Mouse (Mus musculus) hindbrain, embryonic 16.5 days (tissue): Measurements from ENCODE around the gene 6820408C15Rik. TPM values are rescaled to one million over a fixed set of nuclear protein-coding genes. Genes with fewer than 3 reads are reported as not detected.

ENCODE experiments used
- ATAC-seq: fragments of 200-750 bp; cut with Nextera tagmentation; 2 replicates; pipeline ENCODE4 v1.8.0; 2017; ENCODE audit warnings: moderate TSS enrichment, moderate library complexity
- H3K27ac ChIP-seq: fragments of 300-500 bp; sonication (generic); 2 replicates; pipeline ENCODE4 v1.5.1; 2014; ENCODE audit warnings: low read depth, mild to moderate bottlenecking, control low read depth, low read length, moderate library complexity
- H3K27me3 ChIP-seq: fragments of 300-500 bp; sonication (generic); replicated peaks from 2 replicates; pipeline ENCODE4 v1.6.1; 2014; ENCODE audit warnings: low read length; ENCODE audit not compliant: control insufficient read depth, insufficient read depth
- H3K36me3 ChIP-seq: fragments of 300-500 bp; sonication (generic); 2 replicates; pipeline ENCODE4 v1.6.1; 2014; ENCODE audit warnings: mild to moderate bottlenecking, low read length, moderate library complexity, mixed read lengths; ENCODE audit not compliant: control insufficient read depth, insufficient read depth
- H3K4me1 ChIP-seq: fragments of 300-500 bp; sonication (generic); 2 replicates; pipeline ENCODE4 v1.6.1; 2014; ENCODE audit warnings: low read depth, low read length; ENCODE audit not compliant: control insufficient read depth, insufficient read depth
- H3K4me2 ChIP-seq: fragments of 300-500 bp; sonication (generic); 2 replicates; pipeline ENCODE4 v1.6.1; 2014; ENCODE audit warnings: mild to moderate bottlenecking, low read length, control low read depth, moderate library complexity
- H3K4me3 ChIP-seq: fragments of 300-500 bp; sonication (generic); 2 replicates; pipeline ENCODE4 v1.5.1; 2014; ENCODE audit warnings: mild to moderate bottlenecking, low read length, control low read depth, moderate library complexity
- H3K9ac ChIP-seq: fragments of 300-500 bp; sonication (generic); 2 replicates; pipeline ENCODE4 v1.6.1; 2014; ENCODE audit warnings: low read depth, mild to moderate bottlenecking, control low read depth, low read length, moderate library complexity
- H3K9me3 ChIP-seq: fragments of 300-500 bp; sonication (generic); 2 replicates; pipeline ENCODE4 v1.6.1; 2014; ENCODE audit warnings: mild to moderate bottlenecking, low read length, moderate library complexity; ENCODE audit not compliant: control insufficient read depth
- WGBS: fragments of 180-500 bp; shearing (Covaris S2); extraction: QIAGEN DNeasy Blood & Tissue Kit; methylation state at CpG from one replicate; pipeline ENCODE4 v1.1.7; 2014; 5-methylcytosine and 5-hydroxymethylcytosine counted together
- polyA plus RNA-seq: library from polyadenylated mRNA; unstranded; fragments of >200 nt; fragmentation: Nextera tagmentation; extraction: Ambion mirVana; gene quantifications from 2 replicates; pipeline ENCODE4 v1.2.1, GENCODE M21; 2015

6820408C15Rik gene
- polyA plus RNA-seq, 1 experiment from 2014 or later = 4.1 TPM

- WGBS = 9% methylated on average over 3 of the region's 3 CpGs
- Histone ChIP-seq H3K27ac (no peak overlapping the region), H3K9ac (no peak overlapping the region)
Measured at GRCm38 (mm10) chr2:152392786-152393185, 22.6 kb upstream of the 6820408C15Rik start.

GRCm38 (mm10) chr2:152393225-152394017 is 22.0 kb upstream of the 6820408C15Rik start:
- WGBS = 57% methylated on average over 9 of the region's 9 CpGs
- Histone ChIP-seq H3K36me3 (no peaks in the 10 kb centered on the region), H3K27me3 (no peaks in the 10 kb centered on the region), H3K9ac (no peak overlapping the region), H3K4me3 (no peak overlapping the region), H3K9me3 (no peaks in the 10 kb centered on the region), H3K4me1 (peaks cover 26% of the 10 kb centered on the region), H3K27ac (no peak overlapping the region), H3K4me2 (peak overlapping the region; percentile 92)
- no peak for ATAC-seq

More at GRCm38 (mm10) chr2:152392786-152393185, 22.6 kb upstream of the 6820408C15Rik start:
- Histone ChIP-seq H3K4me2 (no peak overlapping the region), H3K27me3 (no peaks in the 10 kb centered on the region), H3K36me3 (no peaks in the 10 kb centered on the region), H3K4me3 (no peak overlapping the region), H3K9me3 (no peaks in the 10 kb centered on the region), H3K4me1 (peaks cover 26% of the 10 kb centered on the region)
- no peak for ATAC-seq

- peak overlapping the region; percentile 92 for H3K4me2 ChIP-seq
- no peaks in the 10 kb centered on the region for H3K36me3 ChIP-seq
- no peaks in the 10 kb centered on the region for H3K9me3 ChIP-seq
- peaks cover 33% of the 10 kb centered on the region for H3K4me1 ChIP-seq
- H3K9ac ChIP-seq = peak overlapping the region; percentile 98
- peak overlapping the region; percentile 100 for H3K27ac ChIP-seq
- no peaks in the 10 kb centered on the region for H3K27me3 ChIP-seq
- peak overlapping the region; percentile 90 for H3K4me3 ChIP-seq
- WGBS = 17% methylated on average over 13 of the region's 13 CpGs
- no peak for ATAC-seq
Measured at GRCm38 (mm10) chr2:152395271-152395920, 20.0 kb upstream of the 6820408C15Rik start.

GRCm38 (mm10) chr2:152396110-152397003 is 19.0 kb upstream of the 6820408C15Rik start:
- H3K4me1 ChIP-seq = peaks cover 33% of the 10 kb centered on the region

GRCm38 (mm10) chr2:152397004-152397589 is 18.3 kb upstream of the 6820408C15Rik start:
- Histone ChIP-seq H3K36me3 (no peaks in the 10 kb centered on the region), H3K4me1 (peaks cover 33% of the 10 kb centered on the region), H3K9me3 (no peaks in the 10 kb centered on the region), H3K4me2 (peak overlapping the region; percentile 92), H3K9ac (peak overlapping the region; percentile 98), H3K27me3 (no peaks in the 10 kb centered on the region), H3K4me3 (peak overlapping the region; percentile 90), H3K27ac (peak overlapping the region; percentile 100)
- WGBS = under 1% methylated on average over 54 of the region's 77 CpGs
- peak; percentile 4 for ATAC-seq

More at GRCm38 (mm10) chr2:152396110-152397003, 19.0 kb upstream of the 6820408C15Rik start:
- Histone ChIP-seq H3K4me2 (peak overlapping the region; percentile 92), H3K9ac (peak overlapping the region; percentile 98), H3K27ac (peak overlapping the region; percentile 100), H3K27me3 (no peaks in the 10 kb centered on the region), H3K36me3 (no peaks in the 10 kb centered on the region), H3K4me3 (peak overlapping the region; percentile 90), H3K9me3 (no peaks in the 10 kb centered on the region)
- WGBS = 0% methylated on average over 38 of the region's 46 CpGs
- peak; percentile 68 for ATAC-seq

GRCm38 (mm10) chr2:152397680-152398435 is 17.5 kb upstream of the 6820408C15Rik start, which contains the start of gene Sox12:
Sox12 (minus strand) TSS chr2:152398063.
- Histone ChIP-seq H3K27ac (peak within 1 kb of the TSS; percentile 100), H3K9ac (peak within 1 kb of the TSS; percentile 98), H3K36me3 (no peaks in the 10 kb centered on the region), H3K9me3 (no peaks in the 10 kb centered on the region), H3K4me3 (peak within 1 kb of the TSS; percentile 90), H3K27me3 (no peaks in the 10 kb centered on the region), H3K4me1 (peaks cover 33% of the 10 kb centered on the region), H3K4me2 (peak within 1 kb of the TSS; percentile 92)
- peak; percentile 73 for ATAC-seq
- under 1% methylated on average over 55 of the region's 104 CpGs for WGBS

GRCm38 (mm10) chr2:152398691-152399090 is 16.7 kb upstream of the 6820408C15Rik start:
- peak overlapping the region; percentile 66 for H3K9ac ChIP-seq
- H3K4me1 ChIP-seq = peaks cover 27% of the 10 kb centered on the region
- peak; percentile 75 for ATAC-seq
- H3K36me3 ChIP-seq = no peaks in the 10 kb centered on the region
- peak overlapping the region; percentile 100 for H3K27ac ChIP-seq
- H3K4me3 ChIP-seq = peak overlapping the region; percentile 90
- peak overlapping the region; percentile 92 for H3K4me2 ChIP-seq
- WGBS = under 1% methylated on average over 38 of the region's 38 CpGs
- no peaks in the 10 kb centered on the region for H3K27me3 ChIP-seq
- no peaks in the 10 kb centered on the region for H3K9me3 ChIP-seq

GRCm38 (mm10) chr2:152399122-152399542 is 16.3 kb upstream of the 6820408C15Rik start:
- no peaks in the 10 kb centered on the region for H3K9me3 ChIP-seq
- under 1% methylated on average over 13 of the region's 13 CpGs for WGBS
- no peaks in the 10 kb centered on the region for H3K36me3 ChIP-seq
- H3K27me3 ChIP-seq = no peaks in the 10 kb centered on the region
- no peak for ATAC-seq
- peak overlapping the region; percentile 90 for H3K4me3 ChIP-seq
- H3K4me1 ChIP-seq = peaks cover 22% of the 10 kb centered on the region
- peak overlapping the region; percentile 66 for H3K9ac ChIP-seq
- peak overlapping the region; percentile 100 for H3K27ac ChIP-seq
- H3K4me2 ChIP-seq = peak overlapping the region; percentile 92
